In the genomic region with DNA sequence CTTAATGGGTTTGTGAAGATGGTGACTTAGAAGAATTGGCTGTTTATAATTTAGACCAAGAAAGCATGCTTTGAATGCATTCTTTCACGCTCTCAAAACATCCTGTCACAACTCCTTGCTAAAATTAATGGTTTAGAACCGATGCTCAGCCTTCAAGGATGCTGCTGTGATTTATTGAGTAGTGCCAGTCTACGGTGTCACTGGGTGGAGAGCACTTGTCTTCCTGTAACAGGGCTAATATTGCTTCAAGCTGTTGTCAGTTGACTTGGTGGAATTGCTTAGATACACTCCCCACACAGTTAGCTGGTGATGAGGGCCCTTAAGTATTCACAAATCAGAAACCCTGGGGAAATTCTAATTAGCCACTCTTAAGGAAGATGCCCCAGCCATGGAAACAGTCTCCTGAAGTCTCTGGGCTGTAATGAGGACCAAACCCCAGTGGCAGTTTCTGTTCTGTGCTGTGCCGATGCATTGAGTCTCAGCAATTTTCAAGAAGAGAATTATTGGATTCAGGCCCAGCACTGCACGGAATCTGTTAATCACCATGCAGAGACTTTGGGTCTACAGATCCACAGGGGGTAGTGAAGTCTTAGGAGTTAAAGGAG, we compare ENCODE assay signal across 20 mouse cellular contexts. TPM values are rescaled to one million over a fixed set of nuclear protein-coding genes. Genes with fewer than 3 reads are reported as not detected.
"Had no signal": no experiment of that assay in that cellular context is flagged by ENCODE, and none has a peak within 500 bp of the region (broad histone marks: within the 10 kb centered on the region; RNA-seq: fewer than 3 reads in every experiment).

No protein-coding gene starts in this region.

- H3K9me3 ChIP-seq: intestine, embryonic 15.5 days; limb, embryonic 12.5 days; limb, embryonic 15.5 days; liver, embryonic 12.5 days; liver, embryonic 15.5 days; midbrain, embryonic 12.5 days; midbrain, embryonic 15.5 days; neural tube, embryonic 12.5 days had no signal

- DNase-seq: kidney, adult 11 months; kidney, postnatal 36 days; left cerebral cortex, postnatal 4 days; lung, adult 18-20 months; thymus, adult 18-20 months; thymus, postnatal 36 days had no signal

- H3K36me3 ChIP-seq: intestine, embryonic 15.5 days; limb, embryonic 12.5 days; limb, embryonic 15.5 days; liver, embryonic 12.5 days; liver, embryonic 15.5 days; midbrain, embryonic 12.5 days; midbrain, embryonic 15.5 days; neural tube, embryonic 12.5 days had no signal

- H3K4me1 ChIP-seq: intestine, embryonic 15.5 days; limb, embryonic 15.5 days; liver, embryonic 12.5 days; liver, embryonic 15.5 days; midbrain, embryonic 12.5 days; midbrain, embryonic 15.5 days; neural tube, embryonic 12.5 days had no signal

- ATAC-seq: intestine, embryonic 15.5 days; liver, embryonic 12.5 days; midbrain, embryonic 15.5 days had no signal

- H3K4me2 ChIP-seq: intestine, embryonic 15.5 days; limb, embryonic 12.5 days; limb, embryonic 15.5 days; liver, embryonic 12.5 days; liver, embryonic 15.5 days; midbrain, embryonic 12.5 days; midbrain, embryonic 15.5 days; neural tube, embryonic 12.5 days had no signal

- H3K27ac ChIP-seq: intestine, embryonic 15.5 days; limb, embryonic 12.5 days; limb, embryonic 15.5 days; liver, embryonic 12.5 days; liver, embryonic 15.5 days; macrophage; midbrain, embryonic 12.5 days; midbrain, embryonic 15.5 days; neural tube, embryonic 12.5 days had no signal

- H3K4me3 ChIP-seq: intestine, embryonic 15.5 days; limb, embryonic 12.5 days; limb, embryonic 15.5 days; liver, embryonic 12.5 days; liver, embryonic 15.5 days; midbrain, embryonic 12.5 days; midbrain, embryonic 15.5 days; neural tube, embryonic 12.5 days had no signal

- H3K9ac ChIP-seq: intestine, embryonic 15.5 days; limb, embryonic 12.5 days; limb, embryonic 15.5 days; liver, embryonic 12.5 days; liver, embryonic 15.5 days; midbrain, embryonic 12.5 days; midbrain, embryonic 15.5 days; neural tube, embryonic 12.5 days had no signal

- H3K27me3 ChIP-seq: intestine, embryonic 15.5 days; limb, embryonic 12.5 days; limb, embryonic 15.5 days; liver, embryonic 12.5 days; liver, embryonic 15.5 days; midbrain, embryonic 12.5 days; midbrain, embryonic 15.5 days; neural tube, embryonic 12.5 days had no signal

RNA-seq across cellular contexts. Expression of a gene that starts 38.8 kb away (rescaled TPM):
- polyA plus RNA-seq: intestine, embryonic 15.5 days; limb, embryonic 12.5 days; limb, embryonic 15.5 days; liver, embryonic 12.5 days; liver, embryonic 15.5 days; lung, embryonic 16.5 days; macrophage; midbrain, embryonic 12.5 days; midbrain, embryonic 15.5 days; neural tube, embryonic 12.5 days; small intestine, adult 2 months; spleen, adult 2 months; stomach, embryonic 16.5 days; urinary bladder, adult 2 months had no signal
